Mouse (Mus musculus): ENCODE data around the gene Gimap7. TPM values are rescaled to one million over a fixed set of nuclear protein-coding genes. Genes with fewer than 3 reads are reported as not detected.

Gene Gimap7
- polyA plus RNA-seq, 2 experiments: not detected

DNA sequence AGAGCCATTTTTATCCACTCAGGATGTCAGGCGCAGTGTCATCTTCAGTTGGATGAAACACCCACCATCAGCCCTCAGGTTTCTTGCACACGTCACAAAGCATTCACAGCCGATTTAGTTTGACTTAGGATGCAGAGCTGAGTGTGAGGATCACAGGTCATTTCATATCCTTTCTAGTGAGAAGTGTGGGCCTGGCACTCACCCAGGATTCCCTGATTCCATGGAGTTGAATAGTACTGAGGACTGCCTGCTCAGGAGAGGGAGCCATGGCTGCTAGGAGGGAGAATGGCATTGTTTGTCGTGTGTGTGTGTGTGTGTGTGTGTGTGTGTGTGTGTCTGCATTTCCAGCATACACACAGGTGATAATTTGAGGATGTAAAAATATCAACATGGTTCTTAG is 1.9 kb downstream of the Gimap7 start:
- no peak for ATAC-seq (ENCODE audit: low FRiP score, low read depth)
- Histone ChIP-seq H3K36me3 (ENCODE audit: control insufficient read depth, insufficient read depth, low read length) (no peaks in the 10 kb centered on the region), H3K9me3 (ENCODE audit: control insufficient read depth, low read length) (no peaks in the 10 kb centered on the region), H3K27ac (replicated peaks; ENCODE audit: low read depth, low read length) (no peak overlapping the region), H3K9ac (ENCODE audit: low read depth, low read length, severe bottlenecking) (no peak overlapping the region), H3K4me1 (ENCODE audit: control insufficient read depth, insufficient read depth, low read length) (peaks cover 2% of the 10 kb centered on the region; the same call in 1 of the 2 replicates), H3K27me3 (ENCODE audit: control insufficient read depth, insufficient read depth, low read length) (no peaks in the 10 kb centered on the region), H3K4me2 (replicated peaks; ENCODE audit: low read depth, low read length, severe bottlenecking) (no peak overlapping the region), H3K4me3 (replicated peaks; ENCODE audit: low read length) (no peak overlapping the region)
- WGBS: 80% methylated on average over 4 of the region's 4 CpGs
- DNase-seq (ENCODE audit: low spot score): no peak
- TF ChIP-seq POLR2A (IDR thresholded peaks at IDR 0.05; ENCODE audit: borderline replicate concordance, extremely low read depth, insufficient read depth, insufficient read length): no peak

DNA sequence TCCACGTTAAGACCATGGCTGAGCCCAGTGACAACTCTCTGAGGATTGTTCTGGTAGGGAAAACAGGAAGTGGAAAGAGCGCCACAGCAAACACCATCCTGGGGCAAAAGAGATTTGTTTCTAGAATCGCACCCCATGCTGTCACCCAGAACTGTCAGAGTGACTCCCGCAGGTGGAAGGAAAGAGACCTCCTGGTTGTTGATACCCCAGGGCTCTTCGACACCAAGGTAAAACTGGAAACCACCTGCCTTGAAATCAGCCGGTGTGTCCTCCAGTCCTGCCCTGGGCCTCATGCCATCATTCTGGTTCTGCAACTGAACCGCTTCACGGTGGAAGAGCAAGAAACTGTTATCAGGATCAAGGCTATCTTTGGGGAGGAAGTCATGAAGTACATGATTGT is 5.0 kb downstream of the Gimap7 start:
- Histone ChIP-seq H3K9me3 (ENCODE audit: control insufficient read depth, low read length) (no peaks in the 10 kb centered on the region), H3K4me2 (replicated peaks; ENCODE audit: low read depth, low read length, severe bottlenecking) (no peak overlapping the region), H3K4me3 (replicated peaks; ENCODE audit: low read length) (no peak overlapping the region), H3K36me3 (ENCODE audit: control insufficient read depth, insufficient read depth, low read length) (no peaks in the 10 kb centered on the region), H3K4me1 (ENCODE audit: control insufficient read depth, insufficient read depth, low read length) (peaks cover 8% of the 10 kb centered on the region; the same call in 1 of the 2 replicates), H3K27ac (replicated peaks; ENCODE audit: low read depth, low read length) (no peak overlapping the region), H3K27me3 (ENCODE audit: control insufficient read depth, insufficient read depth, low read length) (no peaks in the 10 kb centered on the region), H3K9ac (ENCODE audit: low read depth, low read length, severe bottlenecking) (no peak overlapping the region)
- WGBS: 77% methylated on average over 8 of the region's 8 CpGs
- DNase-seq (ENCODE audit: low spot score) (no peak), ATAC-seq (ENCODE audit: low FRiP score, low read depth) (no peak)
- no peak for TF ChIP-seq POLR2A (IDR thresholded peaks at IDR 0.05; ENCODE audit: borderline replicate concordance, extremely low read depth, insufficient read depth, insufficient read length)

- H3K4me1 ChIP-seq (ENCODE audit: control insufficient read depth, insufficient read depth, low read length): peaks cover 8% of the 10 kb centered on the region; the same call in 1 of the 2 replicates
- peak; percentile 76 for DNase-seq (ENCODE audit: low spot score)
- TF ChIP-seq POLR2A (IDR thresholded peaks at IDR 0.05; ENCODE audit: borderline replicate concordance, extremely low read depth, insufficient read depth, insufficient read length): no peak
- WGBS: 11% methylated on average over 1 of the region's 1 CpGs
- no peaks in the 10 kb centered on the region for H3K36me3 ChIP-seq (ENCODE audit: control insufficient read depth, insufficient read depth, low read length)
- no peak overlapping the region for H3K4me2 ChIP-seq (replicated peaks; ENCODE audit: low read depth, low read length, severe bottlenecking)
- no peak overlapping the region for H3K4me3 ChIP-seq (replicated peaks; ENCODE audit: low read length)
- peak; percentile 62; the same call in 1 of the 2 replicates for ATAC-seq (ENCODE audit: low FRiP score, low read depth)
- H3K9ac ChIP-seq (ENCODE audit: low read depth, low read length, severe bottlenecking): no peak overlapping the region
- no peaks in the 10 kb centered on the region for H3K9me3 ChIP-seq (ENCODE audit: control insufficient read depth, low read length)
- H3K27ac ChIP-seq (replicated peaks; ENCODE audit: low read depth, low read length): no peak overlapping the region
- H3K27me3 ChIP-seq (ENCODE audit: control insufficient read depth, insufficient read depth, low read length): no peaks in the 10 kb centered on the region
Observed at GRCm38 (mm10) chr6:48725476-48725875, 7.1 kb downstream of the Gimap7 start.

GRCm38 (mm10) chr6:48727761-48728160 is 9.3 kb downstream of the Gimap7 start:
- Histone ChIP-seq H3K36me3 (ENCODE audit: control insufficient read depth, insufficient read depth, low read length) (no peaks in the 10 kb centered on the region), H3K9ac (ENCODE audit: low read depth, low read length, severe bottlenecking) (no peak overlapping the region), H3K27ac (replicated peaks; ENCODE audit: low read depth, low read length) (no peak overlapping the region), H3K9me3 (ENCODE audit: control insufficient read depth, low read length) (no peaks in the 10 kb centered on the region), H3K4me1 (ENCODE audit: control insufficient read depth, insufficient read depth, low read length) (peaks cover 8% of the 10 kb centered on the region; the same call in 1 of the 2 replicates), H3K27me3 (ENCODE audit: control insufficient read depth, insufficient read depth, low read length) (no peaks in the 10 kb centered on the region), H3K4me2 (replicated peaks; ENCODE audit: low read depth, low read length, severe bottlenecking) (no peak overlapping the region), H3K4me3 (replicated peaks; ENCODE audit: low read length) (no peak overlapping the region)
- no peak for DNase-seq (ENCODE audit: low spot score)
- TF ChIP-seq POLR2A (IDR thresholded peaks at IDR 0.05; ENCODE audit: borderline replicate concordance, extremely low read depth, insufficient read depth, insufficient read length): no peak
- WGBS: 85% methylated on average over 5 of the region's 5 CpGs
- ATAC-seq (ENCODE audit: low FRiP score, low read depth): no peak

DNA sequence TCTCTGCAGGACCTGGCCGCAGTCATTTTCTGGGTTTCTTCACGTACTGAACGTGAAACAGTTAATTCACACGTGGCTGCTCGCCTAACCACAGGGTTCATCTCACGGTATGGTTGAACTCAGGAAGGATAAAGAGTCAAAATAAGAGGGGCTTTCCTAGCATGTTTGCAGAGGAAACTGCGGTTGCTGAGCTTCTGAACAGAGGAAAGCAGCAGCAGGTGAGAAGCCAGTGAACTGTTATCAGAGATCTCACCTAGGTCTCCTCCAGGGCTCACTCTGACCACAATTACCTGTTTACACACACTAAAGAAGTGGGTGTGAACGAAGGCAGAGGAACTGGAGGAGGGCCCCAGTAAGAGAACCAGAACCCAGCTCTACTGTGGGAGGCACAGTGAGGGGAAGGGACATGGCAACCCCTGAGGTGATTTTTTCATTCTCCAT is 14.5 kb downstream of the Gimap7 start:
- Histone ChIP-seq H3K27ac (replicated peaks; ENCODE audit: low read depth, low read length) (no peak overlapping the region), H3K27me3 (ENCODE audit: control insufficient read depth, insufficient read depth, low read length) (no peaks in the 10 kb centered on the region), H3K4me1 (ENCODE audit: control insufficient read depth, insufficient read depth, low read length) (no peaks in the 10 kb centered on the region), H3K4me2 (replicated peaks; ENCODE audit: low read depth, low read length, severe bottlenecking) (no peak overlapping the region), H3K9me3 (ENCODE audit: control insufficient read depth, low read length) (no peaks in the 10 kb centered on the region), H3K4me3 (replicated peaks; ENCODE audit: low read length) (no peak overlapping the region), H3K36me3 (ENCODE audit: control insufficient read depth, insufficient read depth, low read length) (no peaks in the 10 kb centered on the region), H3K9ac (ENCODE audit: low read depth, low read length, severe bottlenecking) (no peak overlapping the region)
- ATAC-seq (ENCODE audit: low FRiP score, low read depth): no peak
- no peak for DNase-seq (ENCODE audit: low spot score)
- TF ChIP-seq POLR2A (IDR thresholded peaks at IDR 0.05; ENCODE audit: borderline replicate concordance, extremely low read depth, insufficient read depth, insufficient read length): no peak
- WGBS: 50% methylated on average over 8 of the region's 8 CpGs

- no peak for DNase-seq (ENCODE audit: low spot score)
- no peak for ATAC-seq (ENCODE audit: low FRiP score, low read depth)
- H3K27me3 ChIP-seq (ENCODE audit: control insufficient read depth, insufficient read depth, low read length): no peaks in the 10 kb centered on the region
- H3K36me3 ChIP-seq (ENCODE audit: control insufficient read depth, insufficient read depth, low read length): no peaks in the 10 kb centered on the region
- no peak overlapping the region for H3K27ac ChIP-seq (replicated peaks; ENCODE audit: low read depth, low read length)
- no peak overlapping the region for H3K4me2 ChIP-seq (replicated peaks; ENCODE audit: low read depth, low read length, severe bottlenecking)
- no peak overlapping the region for H3K4me3 ChIP-seq (replicated peaks; ENCODE audit: low read length)
- no peaks in the 10 kb centered on the region for H3K9me3 ChIP-seq (ENCODE audit: control insufficient read depth, low read length)
- 78% methylated on average over 1 of the region's 1 CpGs for WGBS
- H3K9ac ChIP-seq (ENCODE audit: low read depth, low read length, severe bottlenecking): no peak overlapping the region
- TF ChIP-seq POLR2A (IDR thresholded peaks at IDR 0.05; ENCODE audit: borderline replicate concordance, extremely low read depth, insufficient read depth, insufficient read length): no peak
- no peaks in the 10 kb centered on the region for H3K4me1 ChIP-seq (ENCODE audit: control insufficient read depth, insufficient read depth, low read length)
Observed at GRCm38 (mm10) chr6:48733660-48734059, 15.2 kb downstream of the Gimap7 start.

Data from limb, embryonic 14.5 days (tissue).